ENCODE assay signal across 20 mouse cellular contexts in the genomic region with DNA sequence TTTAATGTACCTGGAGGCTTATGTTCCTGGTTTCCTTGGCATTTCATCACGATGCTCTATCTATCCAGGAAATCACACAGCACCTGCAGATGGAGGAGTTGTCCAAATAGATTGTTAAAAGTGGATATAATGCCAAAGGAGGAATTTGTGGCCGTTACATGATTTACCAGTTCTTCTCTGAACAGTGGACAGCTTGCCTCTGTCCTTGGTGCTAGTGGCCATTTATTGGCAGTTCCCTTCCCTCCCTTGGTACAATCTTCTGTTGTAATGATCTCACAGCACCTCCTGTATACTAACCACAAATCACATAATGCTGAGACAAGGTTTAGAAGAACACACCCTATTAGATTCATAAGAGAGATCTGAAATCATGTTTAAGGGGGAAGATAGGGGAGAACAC. TPM values are rescaled to one million over a fixed set of nuclear protein-coding genes. Genes with fewer than 3 reads are reported as not detected.
DNase-seq lines count a peak whose midpoint lies in the region; TF ChIP-seq lines count a peak whose summit lies in the region.
"Had no signal": no experiment of that assay in that cellular context is flagged by ENCODE, and none has a peak within 500 bp of the region (broad histone marks: within the 10 kb centered on the region; RNA-seq: fewer than 3 reads in every experiment).

No protein-coding gene starts in this region.

- in situ Hi-C loops in ES-E14 (cut with MboI; ENCODE audit: low sequenced_read_pairs in 2 of 2, unreplicated experiment in 2 of 2): no loop called here

- no peak overlapping the region for H3K9ac ChIP-seq in ES-E14 (ENCODE audit: insufficient read depth, low read depth, low read length, poor library complexity, severe bottlenecking)
- H3K9ac ChIP-seq: forebrain, embryonic 15.5 days; hindbrain, embryonic 12.5 days; liver, postnatal 0 days; midbrain, embryonic 12.5 days had no signal

- no peak overlapping the region for H3K27ac ChIP-seq in ES-E14 (ENCODE audit: insufficient read depth, low read depth, low read length, poor library complexity, severe bottlenecking)
- H3K27ac ChIP-seq: forebrain, embryonic 15.5 days; heart, adult 2 months; hindbrain, embryonic 12.5 days; midbrain, embryonic 12.5 days had no signal

- H3K36me3 ChIP-seq in ES-E14 (ENCODE audit: control insufficient read depth, insufficient read depth, low read length, poor library complexity, severe bottlenecking): no peaks in the 10 kb centered on the region
- H3K36me3 ChIP-seq: forebrain, embryonic 15.5 days; hindbrain, embryonic 12.5 days; midbrain, embryonic 12.5 days had no signal

- intact Hi-C loops in left cerebral cortex, postnatal 4 days (cut with DNase I): no loop called here

- no peaks in the 10 kb centered on the region for H3K9me3 ChIP-seq in ES-E14 (ENCODE audit: control insufficient read depth, insufficient read depth, low read depth, low read length)
- H3K9me3 ChIP-seq: forebrain, embryonic 15.5 days; hindbrain, embryonic 12.5 days; midbrain, embryonic 12.5 days had no signal

- no peaks in the 10 kb centered on the region for H3K4me1 ChIP-seq in ES-E14 (ENCODE audit: control insufficient read depth in 2 of 2, insufficient read depth in 2 of 2, low read length in 2 of 2, poor library complexity in 1 of 2)
- H3K4me1 ChIP-seq: hindbrain, embryonic 12.5 days had no signal

- peak; percentile 9 for DNase-seq in kidney, postnatal 10 days
- no peak for DNase-seq in kidney, postnatal 25 days
- DNase-seq in 3T3-L1 (ENCODE audit: low read depth, low spot score): peak; percentile 13
- peak; percentile 7 for DNase-seq in ES-E14 (ENCODE audit: low read depth, low spot score)
- DNase-seq in embryo, embryonic 11 days: peak; percentile 19
- no peak for DNase-seq in left cerebral cortex, postnatal 4 days
- no peak for DNase-seq in spleen, adult 12 weeks (ENCODE audit: low spot score)
- DNase-seq in heart, adult 11 months: no peak
- DNase-seq: adrenal gland, adult 8-10 months; cerebellum, adult 9-10 months; gastrocnemius, postnatal 25 days; heart, adult 2 months; kidney, adult 18-20 months; liver, postnatal 0 days; lung, postnatal 14 days; thymus, postnatal 14 days had no signal

- H3K4me3 ChIP-seq in ES-E14 (ENCODE audit: insufficient read depth in 1 of 2, low read depth in 1 of 2, low read length in 2 of 2, poor library complexity in 1 of 2, severe bottlenecking in 1 of 2): no peak overlapping the region
- H3K4me3 ChIP-seq: forebrain, embryonic 15.5 days; heart, adult 2 months; hindbrain, embryonic 12.5 days; midbrain, embryonic 12.5 days had no signal

TF ChIP-seq in ES-E14, 5 proteins besides CTCF, POLR2A, EP300 and RAD21:
- TF ChIP-seq HCFC1 (IDR thresholded peaks at IDR 0.05; ENCODE audit: borderline replicate concordance, insufficient read depth, low read length): no peak
- TF ChIP-seq ZC3H11A (IDR thresholded peaks at IDR 0.05; ENCODE audit: borderline replicate concordance, low read depth, low read length): no peak
- TF ChIP-seq ZNF384 (IDR thresholded peaks at IDR 0.05; ENCODE audit: low read depth, low read length): no peak
- no peak for TF ChIP-seq CHD2 (IDR thresholded peaks at IDR 0.05; ENCODE audit: low read depth, low read length)
- TF ChIP-seq MAFK (IDR thresholded peaks at IDR 0.05; ENCODE audit: insufficient read depth, low read depth, low read length): no peak

RNA-seq across cellular contexts. Expression of gene Plppr5, which starts 55.7 kb away (rescaled TPM):
- not detected in 2 replicates for total RNA-seq in ES-E14 (2012; rRNA removed)
- 10 to 100 TPM; 50.5 to 51.2 TPM for total RNA-seq in left cerebral cortex, postnatal 4 days (2021)
- total RNA-seq: gastrocnemius, postnatal 25 days; megakaryocyte progenitor cell, adult 5-6 weeks had no signal

Comparison
In these comparisons a context has a peak if more than half of its experiments do, and no peak if none do; other contexts are left out.
1. DNase-seq: peak in kidney, postnatal 10 days (single experiment), 3T3-L1 (single experiment), ES-E14 (single experiment) and embryo, embryonic 11 days (single experiment); none in kidney, postnatal 25 days (0 of 2), left cerebral cortex, postnatal 4 days (single experiment), spleen, adult 12 weeks (single experiment) and heart, adult 11 months (single experiment).
2. RNA of gene Plppr5, which starts 55.7 kb away (total RNA-seq): 50.5 to 51.2 TPM in left cerebral cortex, postnatal 4 days; not detected in ES-E14; every median in the first group is over 10 times any median in the second.